Mouse (Mus musculus) forebrain, embryonic 14.5 days (tissue): ENCODE measurements at regions not wholly inside any gene's neighbourhood (a gene's known extent, or its start where the extent isn't known, plus 50 kb on each side); places are given as distances from the start of the nearest gene placed in this dataset.

Experiments
- ATAC-seq: fragments of 200-750 bp; cut with Nextera tagmentation; 2 replicates; pipeline ENCODE4 v1.8.0; 2017; ENCODE audit warnings: mild to moderate bottlenecking, moderate library complexity
- DNase-seq: peaks from one replicate; pipeline ENCODE4 v3.0.0-alpha.2; 2015; ENCODE audit warnings: low spot score
- H3K27ac ChIP-seq: fragments of 300-500 bp; sonication (generic); 2 replicates; pipeline ENCODE4 v1.5.1; 2014; ENCODE audit warnings: low read depth, mild to moderate bottlenecking, control low read depth, low read length, moderate library complexity
- H3K27me3 ChIP-seq: fragments of 300-500 bp; sonication (generic); replicated peaks from 2 replicates; pipeline ENCODE4 v1.6.1; 2014; ENCODE audit warnings: low read length, control low read depth, mixed read lengths; ENCODE audit not compliant: control insufficient read depth, insufficient read depth
- H3K36me3 ChIP-seq: fragments of 300-500 bp; sonication (generic); 2 replicates; pipeline ENCODE4 v1.6.1; 2014; ENCODE audit warnings: low read length, control low read depth; ENCODE audit not compliant: control insufficient read depth, insufficient read depth
- H3K4me1 ChIP-seq: fragments of 300-500 bp; sonication (generic); 2 replicates; pipeline ENCODE4 v1.6.1; 2014; ENCODE audit warnings: antibody characterized with exemption, low read length, control low read depth; ENCODE audit not compliant: control insufficient read depth, insufficient read depth
- H3K4me2 ChIP-seq: fragments of 300-500 bp; sonication (generic); 2 replicates; pipeline ENCODE4 v1.6.1; 2014; ENCODE audit warnings: mild to moderate bottlenecking, control low read depth, low read length
- H3K4me3 ChIP-seq: fragments of 300-500 bp; sonication (generic); 2 replicates; pipeline ENCODE4 v1.5.1; 2014; ENCODE audit warnings: low read depth, low read length, control low read depth
- H3K9ac ChIP-seq: fragments of 300-500 bp; sonication (generic); 2 replicates; pipeline ENCODE4 v1.6.1; 2014; ENCODE audit warnings: mild to moderate bottlenecking, low read length, control low read depth, moderate library complexity
- H3K9me3 ChIP-seq: fragments of 300-500 bp; sonication (generic); replicated peaks from 2 replicates; pipeline ENCODE4 v1.6.1; 2016; ENCODE audit warnings: low read length, control low read depth, mixed read lengths; ENCODE audit not compliant: control insufficient read depth
- WGBS: fragments of 180-500 bp; shearing (Covaris S2); extraction: QIAGEN DNeasy Blood & Tissue Kit; methylation state at CpG from one replicate; pipeline ENCODE4 v1.1.7; 2014; 5-methylcytosine and 5-hydroxymethylcytosine counted together

DNA sequence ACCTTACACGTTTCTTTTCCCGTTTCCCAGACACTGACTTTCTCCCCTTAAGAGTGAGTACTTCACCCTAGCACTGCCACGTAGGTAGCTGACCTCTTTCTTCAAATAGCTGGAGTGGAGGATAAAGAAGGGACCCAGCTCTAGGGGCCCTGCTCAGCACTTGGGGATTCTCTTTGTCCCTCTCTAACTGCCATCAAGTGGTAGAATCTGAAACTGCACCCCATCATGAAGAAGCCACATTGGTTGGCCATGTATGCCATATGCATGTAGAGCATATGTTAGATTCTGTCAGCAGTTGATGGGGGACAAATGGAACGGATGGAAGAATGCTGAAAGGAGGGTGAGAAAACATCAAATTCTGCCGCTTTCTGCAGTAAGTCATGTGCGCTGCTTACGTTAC lies 244.6 kb upstream of the Dach1 start:
- H3K9me3 ChIP-seq, result no peaks in the 10 kb centered on the region
- no peak overlapping the region for H3K9ac ChIP-seq
- no peaks in the 10 kb centered on the region for H3K27me3 ChIP-seq
- ATAC-seq (peak; percentile 57; the same call in 1 of the 2 replicates), DNase-seq (peak; percentile 40)
- no peak overlapping the region for H3K4me3 ChIP-seq
- no peak overlapping the region for H3K4me2 ChIP-seq
- H3K27ac ChIP-seq, result no peak overlapping the region
- no peaks in the 10 kb centered on the region for H3K36me3 ChIP-seq
- H3K4me1 ChIP-seq, result no peaks in the 10 kb centered on the region
- 58% methylated on average over 7 of the region's 7 CpGs for WGBS

- H3K27ac ChIP-seq, result no peak overlapping the region
- DNase-seq (peak; percentile 25), ATAC-seq (no peak)
- no peaks in the 10 kb centered on the region for H3K4me1 ChIP-seq
- H3K4me2 ChIP-seq, result no peak overlapping the region
- H3K36me3 ChIP-seq, result no peaks in the 10 kb centered on the region
- H3K27me3 ChIP-seq, result no peaks in the 10 kb centered on the region
- 71% methylated on average over 3 of the region's 3 CpGs for WGBS
- no peaks in the 10 kb centered on the region for H3K9me3 ChIP-seq
- H3K4me3 ChIP-seq, result no peak overlapping the region
- no peak overlapping the region for H3K9ac ChIP-seq
Observed at GRCm38 (mm10) chr14:98405936-98406635, 236.5 kb upstream of the Dach1 start.

DNA sequence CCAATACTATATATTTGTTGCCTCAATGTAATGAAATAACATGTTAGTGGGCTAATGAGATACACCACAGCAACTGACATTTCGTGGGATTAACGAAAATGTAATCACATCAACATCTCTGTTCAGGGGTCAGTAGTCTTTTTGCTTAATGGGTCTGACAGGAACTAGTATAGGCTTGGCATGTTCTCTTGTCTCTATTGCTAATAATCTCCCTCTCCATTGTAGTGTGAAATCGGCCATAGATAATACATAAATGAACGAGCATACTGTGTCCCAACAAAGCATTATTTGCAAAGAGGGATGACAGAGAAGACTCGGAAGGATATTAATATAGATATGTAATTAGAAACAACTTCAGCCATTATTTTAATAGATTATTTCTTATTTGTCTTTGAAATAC lies 234.5 kb upstream of the Dach1 start:
- DNase-seq (no peak), ATAC-seq (no peak)
- Histone ChIP-seq H3K4me3 (no peak overlapping the region), H3K9me3 (no peaks in the 10 kb centered on the region), H3K27ac (no peak overlapping the region), H3K9ac (no peak overlapping the region), H3K36me3 (no peaks in the 10 kb centered on the region), H3K4me1 (no peaks in the 10 kb centered on the region), H3K4me2 (no peak overlapping the region), H3K27me3 (no peaks in the 10 kb centered on the region)
- WGBS, result 82% methylated on average over 5 of the region's 5 CpGs

- WGBS, result 23% methylated on average over 4 of the region's 4 CpGs
- Histone ChIP-seq H3K27ac (no peak overlapping the region), H3K36me3 (no peaks in the 10 kb centered on the region), H3K4me2 (no peak overlapping the region), H3K4me1 (no peaks in the 10 kb centered on the region), H3K9ac (no peak overlapping the region), H3K27me3 (no peaks in the 10 kb centered on the region), H3K9me3 (no peaks in the 10 kb centered on the region), H3K4me3 (no peak overlapping the region)
- ATAC-seq (peak; percentile 91), DNase-seq (peak; percentile 73)
Observed at GRCm38 (mm10) chr14:98387871-98388270, 218.3 kb upstream of the Dach1 start.
